Mouse (Mus musculus) erythroblast, adult 5-6 weeks (primary cell): ENCODE measurements around the gene Cys1. TPM values are rescaled to one million over a fixed set of nuclear protein-coding genes. Genes with fewer than 3 reads are reported as not detected.
"Not testable (repeated sequence)": the region's sequence is repeated elsewhere in the genome, so short reads cannot be mapped to it uniquely, and the experiment has no call there.

Source experiments
- ATAC-seq: replicated peaks from 2 replicates; pipeline ENCODE4 v1.8.0; 2016; ENCODE audit warnings: moderate number of reproducible peaks, mild to moderate bottlenecking, moderate TSS enrichment, inconsistent platforms; ENCODE audit not compliant: poor library complexity, low FRiP score, severe bottlenecking
- total RNA-seq, 2 experiments: library from RNA; stranded (forward) in 1 of 2; stranded (reverse) in 1 of 2; fragments of 150-400 nt in 1 of 2; fragments of 200-764, 138-1000 nt in 1 of 2; gene quantifications; 2 replicates each; pipeline versions ENCODE4 v1.2.3 to v1.2.4; 2015 to 2017; ENCODE audit warnings: low replicate concordance in 2 of 2

Gene Cys1
- total RNA-seq (2015; ENCODE audit: low replicate concordance) (not detected in 2 replicates), total RNA-seq (2017; ENCODE audit: low replicate concordance) (not detected in 2 replicates)

DNA sequence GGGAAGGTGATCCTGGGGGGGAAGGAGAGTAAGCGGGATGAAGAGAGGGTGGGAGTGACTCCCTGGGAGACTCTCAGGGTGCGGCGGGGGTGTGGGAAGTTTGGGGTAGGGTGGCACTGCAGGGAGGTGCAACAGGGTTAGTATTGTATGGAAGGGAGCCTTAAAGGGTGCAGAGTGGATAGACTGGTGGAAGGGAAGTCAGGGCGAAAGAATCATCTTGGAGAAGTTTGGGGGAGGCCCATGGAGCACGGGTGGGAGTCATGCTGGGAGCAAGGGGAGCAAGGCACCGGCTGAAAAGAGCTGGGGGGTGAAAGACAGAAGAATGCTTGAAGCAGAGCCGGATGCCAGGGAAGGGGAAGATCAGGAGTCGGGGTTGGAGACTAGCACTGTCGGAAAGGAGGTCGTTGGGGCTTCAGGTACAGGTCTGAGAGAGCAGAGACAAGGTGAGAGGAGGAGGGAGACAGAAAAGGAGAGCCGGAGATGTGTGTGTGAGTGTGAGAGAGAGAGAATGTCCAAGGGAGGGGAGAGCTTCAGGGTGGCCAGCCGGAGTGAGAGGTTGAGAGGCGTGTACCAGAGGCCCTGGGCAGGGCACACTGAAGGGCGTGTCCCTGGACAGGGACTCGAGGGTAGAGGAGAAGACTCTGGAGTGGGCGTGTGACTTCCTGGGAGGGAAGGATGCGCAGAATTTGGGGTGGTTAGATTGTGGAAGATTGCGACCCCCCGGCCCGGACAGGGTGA, at the start of gene Cys1:
Gene Cys1, minus strand, starts transcription at position 528 of the 738 bp plus-strand sequence.
- peak; percentile 80 for ATAC-seq

DNA sequence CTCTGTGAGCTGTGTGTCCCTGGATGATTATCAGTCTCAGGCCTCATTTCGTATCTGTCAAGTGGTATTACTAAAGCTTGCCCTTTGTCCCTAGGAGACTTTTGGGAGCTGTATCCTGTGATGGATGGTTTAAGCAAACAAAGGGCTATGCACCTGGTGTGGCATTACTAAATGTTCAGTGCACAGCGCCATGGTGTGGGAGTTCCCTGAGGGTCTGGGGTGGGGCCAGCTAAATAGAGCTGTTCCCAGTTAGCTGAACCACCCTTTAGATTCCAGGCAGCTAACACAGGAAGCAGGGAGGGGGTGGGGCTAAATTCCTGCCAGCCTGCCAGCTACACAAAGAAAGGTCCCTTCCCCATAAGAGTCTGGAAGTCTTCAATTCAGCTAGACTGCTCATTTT, 42.8 kb upstream of the Cys1 start:
- ATAC-seq: no peak

DNA sequence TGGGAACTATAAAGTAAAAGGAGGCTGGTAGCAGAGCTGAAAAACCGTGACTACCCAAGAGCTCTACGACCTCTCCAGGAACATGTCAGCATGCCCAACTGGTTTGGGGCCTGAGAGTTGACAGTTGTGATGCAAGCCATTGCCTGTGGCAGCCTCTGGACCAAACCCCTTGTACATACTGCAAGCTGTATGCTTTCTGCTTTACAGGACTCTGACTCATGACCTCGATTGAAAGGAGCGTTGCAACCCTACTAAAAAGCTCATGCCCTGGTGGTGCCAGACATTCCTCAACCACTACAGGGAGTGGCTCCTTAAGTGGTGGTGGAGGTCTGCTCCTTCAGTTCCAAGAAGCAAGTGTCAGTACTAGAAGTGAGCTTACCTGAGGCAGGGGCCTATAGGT, 42.2 kb upstream of the Cys1 start:
- ATAC-seq: no peak

DNA sequence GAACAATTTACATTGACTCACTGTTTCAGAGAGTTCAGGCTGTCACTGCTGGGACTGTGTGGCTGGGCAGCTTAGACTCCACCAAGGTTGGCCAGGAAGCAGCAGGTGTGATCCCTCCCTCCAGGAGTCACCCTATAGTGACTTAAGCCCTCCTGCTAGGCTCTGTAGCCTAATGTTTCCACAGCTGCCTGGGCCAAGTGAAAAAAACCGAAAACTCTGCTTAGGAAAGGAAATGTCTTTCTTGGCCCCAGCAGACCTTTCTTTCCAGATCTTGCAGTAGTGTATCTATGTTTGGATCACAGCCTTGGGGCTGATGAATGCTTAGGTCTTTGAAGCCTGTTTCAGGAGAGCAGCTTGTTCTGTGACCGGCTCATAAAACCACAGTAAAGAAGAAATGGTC, 41.8 kb upstream of the Cys1 start:
- ATAC-seq: no peak

DNA sequence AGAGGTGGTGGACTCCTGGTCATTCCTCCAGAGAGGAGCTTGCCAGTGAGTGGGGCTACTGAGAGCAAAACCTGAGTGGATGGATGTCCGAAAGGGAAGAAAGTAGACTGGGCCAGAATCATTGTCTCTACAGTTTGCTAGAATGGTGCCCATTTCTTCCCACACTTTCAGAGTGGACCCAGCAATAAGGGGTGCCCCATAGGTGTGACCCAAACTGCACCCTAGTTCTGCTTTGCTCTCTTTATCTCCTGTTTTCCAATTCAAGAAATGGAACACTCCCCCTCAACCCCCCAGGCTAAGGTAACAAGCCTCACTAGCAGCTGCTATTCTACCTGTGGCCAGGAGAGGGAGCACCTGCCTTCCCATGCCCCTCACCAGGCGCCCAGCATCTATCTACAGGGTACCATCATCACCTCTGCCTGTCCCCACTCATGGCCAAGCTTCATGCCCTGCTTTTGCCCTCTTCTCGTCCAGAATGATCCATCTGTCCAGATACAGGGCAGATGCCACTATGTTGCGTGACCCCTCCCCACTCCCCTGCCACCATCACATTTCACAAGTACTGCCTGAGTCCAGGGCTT, 35.2 kb upstream of the Cys1 start:
- ATAC-seq: peak; percentile 66

DNA sequence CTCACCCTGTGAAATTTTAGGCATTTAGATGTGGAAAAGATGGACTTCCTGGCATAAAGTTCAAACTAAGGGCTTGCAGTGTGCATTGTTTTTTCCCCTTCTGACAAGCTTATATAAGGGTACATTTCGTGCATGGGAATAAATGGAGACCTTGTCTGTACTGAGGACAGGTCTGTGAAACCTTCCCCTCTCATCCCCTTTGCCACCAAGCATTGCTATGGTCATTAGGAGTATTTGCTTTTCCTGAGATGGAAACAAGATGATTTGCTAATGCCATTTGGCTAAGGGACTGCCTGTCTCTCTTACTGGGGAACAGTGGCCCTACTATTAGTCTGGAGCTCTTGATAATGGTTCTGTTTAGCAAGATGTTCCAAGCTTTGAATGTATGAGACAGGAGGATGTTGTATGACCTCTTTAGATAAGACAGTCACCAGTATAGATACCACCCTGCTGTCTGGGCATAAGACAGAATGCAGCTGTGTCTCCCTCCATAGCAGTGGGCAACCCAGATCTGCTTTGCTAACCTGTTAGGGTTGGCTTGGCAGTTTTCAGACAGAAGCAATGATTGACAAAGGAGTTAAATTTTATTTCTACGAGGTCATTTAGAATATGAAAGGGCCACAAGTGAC, 33.8 kb upstream of the Cys1 start:
- ATAC-seq: peak; percentile 48

DNA sequence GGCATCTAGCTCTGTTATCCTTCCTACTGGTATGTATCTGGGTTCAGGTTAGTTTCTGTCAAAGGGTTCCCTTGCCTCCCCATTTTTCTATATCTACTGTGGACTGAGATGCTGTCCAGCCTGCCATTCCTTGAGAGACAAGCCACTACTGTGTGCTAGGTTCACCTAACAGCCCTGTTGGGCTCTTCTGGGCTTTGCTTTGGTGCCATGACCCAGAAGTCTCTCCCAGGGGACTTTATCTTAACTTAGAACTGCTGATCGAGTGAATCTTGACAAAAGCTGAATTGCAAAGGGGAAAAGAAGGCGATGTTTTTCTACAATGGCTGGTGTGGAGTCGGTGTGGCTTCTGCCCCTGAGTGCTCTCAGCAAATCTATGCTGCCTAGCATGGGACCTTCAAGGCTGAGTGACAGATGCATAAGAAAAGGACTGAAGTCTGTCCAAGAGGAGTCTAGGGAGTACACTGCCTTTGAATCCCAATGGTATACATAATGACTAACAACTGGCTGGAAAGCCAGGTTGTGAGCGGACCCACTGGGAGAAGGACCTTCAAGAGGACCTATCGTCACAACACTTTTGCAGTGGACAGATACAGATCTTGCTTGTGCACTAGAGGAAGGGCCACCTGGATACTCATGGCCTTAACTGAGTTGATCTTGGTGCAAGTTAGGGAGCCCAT, 33.1 kb upstream of the Cys1 start:
- ATAC-seq: no peak

DNA sequence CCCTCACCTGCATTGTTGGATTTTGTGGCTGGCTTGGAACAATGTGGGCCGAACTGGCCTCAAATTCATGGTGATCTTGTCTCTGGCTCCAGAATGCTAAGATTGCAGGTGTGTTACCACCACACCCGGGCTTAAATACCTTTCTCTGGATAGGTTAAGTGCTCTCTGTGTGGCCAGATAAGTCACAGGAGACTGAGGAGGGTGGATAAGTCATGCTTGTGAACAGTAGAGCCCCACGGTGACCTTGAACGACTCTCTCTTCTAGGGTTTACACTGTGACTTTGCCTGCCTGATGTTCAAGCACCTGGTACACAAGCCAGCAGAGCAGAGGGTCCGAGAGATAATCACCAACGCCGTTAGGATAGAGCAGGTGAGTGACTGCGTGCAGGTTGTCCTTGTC, 30.8 kb upstream of the Cys1 start:
- no peak for ATAC-seq

DNA sequence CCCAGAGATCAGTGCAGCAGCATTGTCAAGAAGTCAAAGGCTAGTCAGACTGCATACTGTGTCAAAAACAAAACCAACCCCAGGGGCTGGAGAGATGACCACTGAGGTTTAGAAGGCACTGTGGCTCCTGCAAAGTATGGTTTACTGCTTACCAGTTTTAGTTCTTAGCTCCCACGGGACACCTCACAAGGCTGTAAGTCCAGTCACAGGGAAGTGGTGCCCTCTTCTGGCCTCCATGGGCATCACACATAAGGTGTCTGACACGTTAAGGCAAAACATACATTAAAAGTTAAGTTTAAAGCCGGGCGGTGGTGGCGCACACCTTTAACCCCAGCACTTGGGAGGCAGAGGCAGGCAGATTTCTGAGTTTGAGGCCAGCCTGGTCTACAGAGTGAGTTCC, 29.1 kb upstream of the Cys1 start:
- ATAC-seq: peak; percentile 18; the same call in 1 of the 2 replicates

DNA sequence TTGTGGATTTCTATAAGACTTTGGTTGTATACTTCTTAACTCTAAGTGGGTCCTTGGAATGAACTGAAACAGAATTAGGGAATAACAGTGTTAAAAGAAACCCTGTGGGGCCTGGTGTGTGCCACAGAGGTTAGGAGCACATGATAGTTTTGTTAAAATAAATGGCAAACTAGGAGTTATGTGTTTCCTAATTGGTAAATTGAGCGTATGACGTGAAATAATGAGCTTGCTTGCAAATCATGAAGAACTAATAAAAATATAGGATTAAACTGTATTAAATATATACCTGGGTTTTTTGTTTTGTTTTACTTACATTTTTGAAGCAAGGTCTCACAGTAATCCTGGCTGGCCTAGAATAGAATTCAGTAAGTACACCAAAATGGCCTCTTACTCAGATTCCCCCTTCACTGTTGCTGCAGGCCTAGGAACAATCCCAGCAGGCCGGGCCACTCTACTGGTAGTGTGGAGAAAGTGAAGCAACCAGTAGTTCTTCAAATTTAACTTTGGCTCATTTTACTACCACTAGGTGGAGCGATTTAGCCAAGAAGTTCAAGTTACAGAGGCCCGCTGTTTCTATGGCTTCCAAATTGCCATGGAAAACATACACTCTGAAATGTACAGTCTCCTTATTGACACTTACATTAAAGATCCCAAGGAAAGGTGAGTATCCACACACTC, 28.4 kb upstream of the Cys1 start:
- peak; percentile 30 for ATAC-seq

DNA sequence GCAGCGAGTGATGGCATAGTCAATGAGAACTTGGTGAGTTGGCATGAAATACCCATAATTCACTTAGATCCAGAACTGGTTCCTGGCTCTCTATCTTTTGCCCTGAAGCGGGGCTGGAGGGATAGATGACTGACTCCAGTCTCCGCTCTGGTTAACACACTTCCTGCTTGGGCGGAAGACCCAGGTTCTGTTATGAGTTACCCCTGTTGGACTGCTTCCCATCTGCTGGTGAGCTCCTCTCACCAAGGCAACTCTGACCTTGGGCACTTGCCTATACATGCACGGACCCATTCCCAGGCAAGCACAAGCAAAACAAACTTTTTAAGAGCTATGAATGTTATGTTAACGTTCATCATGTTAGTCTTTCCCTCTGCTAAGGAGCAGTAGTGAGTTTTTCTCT, 27.8 kb upstream of the Cys1 start:
- ATAC-seq: no peak

DNA sequence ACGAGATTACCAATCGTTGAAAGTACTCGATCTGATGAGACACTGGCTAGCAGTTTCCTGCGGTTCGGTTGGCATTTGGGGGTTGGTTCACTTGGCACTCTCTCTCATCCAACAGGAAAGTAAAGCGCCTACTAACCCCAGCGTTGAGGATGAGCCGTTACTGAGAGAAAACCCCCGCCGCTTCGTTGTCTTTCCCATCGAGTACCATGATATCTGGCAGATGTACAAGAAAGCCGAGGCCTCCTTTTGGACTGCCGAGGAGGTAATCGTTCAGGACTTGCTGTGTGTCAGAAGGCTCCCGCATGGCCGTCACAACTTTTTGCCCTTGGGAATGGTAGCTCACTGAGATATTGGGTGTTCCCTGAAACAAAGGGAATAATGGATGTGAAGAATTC, 27.2 kb upstream of the Cys1 start:
- ATAC-seq: no peak

DNA sequence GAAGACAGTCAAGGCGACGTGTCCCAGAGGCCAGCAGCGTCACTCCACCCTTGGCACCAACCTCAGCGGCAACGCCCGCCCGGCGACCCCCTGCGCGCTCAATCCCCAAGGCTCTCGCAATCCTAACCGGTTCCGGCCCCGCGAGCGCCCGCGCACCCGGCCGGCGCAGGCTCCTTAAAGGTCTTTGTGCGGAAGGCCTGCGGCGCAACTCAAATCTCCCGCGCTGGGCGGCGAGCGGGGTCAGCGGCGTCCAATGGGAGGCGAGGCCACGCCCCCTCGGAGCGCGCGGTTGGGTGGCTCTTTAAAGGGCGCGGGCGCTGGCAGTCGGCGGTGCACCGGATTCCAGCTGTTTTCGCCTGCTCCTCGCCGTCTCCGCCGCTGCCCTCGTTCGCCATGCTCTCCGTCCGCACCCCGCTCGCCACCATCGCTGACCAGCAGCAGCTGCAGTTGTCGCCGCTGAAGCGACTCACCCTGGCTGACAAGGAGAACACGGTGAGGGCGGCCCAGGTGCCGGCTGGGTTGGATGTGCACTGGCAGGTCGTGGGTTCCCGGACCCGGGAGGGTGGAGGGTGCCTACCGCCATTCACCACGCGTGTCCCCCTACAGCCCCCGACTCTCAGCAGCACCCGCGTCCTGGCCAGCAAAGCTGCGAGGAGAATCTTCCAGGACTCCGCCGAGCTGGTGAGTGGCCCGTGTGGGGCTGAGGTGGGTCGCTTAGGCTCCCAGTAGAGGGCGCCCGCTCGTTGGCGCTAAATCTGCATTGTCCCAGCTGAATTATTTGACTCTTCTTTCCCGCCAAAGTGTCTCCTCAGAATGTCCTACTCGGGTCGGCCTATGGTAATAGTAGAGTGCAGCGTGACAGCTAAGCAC, 26.6 kb upstream of the Cys1 start, which contains the start of gene Rrm2:
Gene Rrm2, plus strand, starts transcription at position 288 of the 870 bp plus-strand sequence.
- ATAC-seq: peak; percentile 54

DNA sequence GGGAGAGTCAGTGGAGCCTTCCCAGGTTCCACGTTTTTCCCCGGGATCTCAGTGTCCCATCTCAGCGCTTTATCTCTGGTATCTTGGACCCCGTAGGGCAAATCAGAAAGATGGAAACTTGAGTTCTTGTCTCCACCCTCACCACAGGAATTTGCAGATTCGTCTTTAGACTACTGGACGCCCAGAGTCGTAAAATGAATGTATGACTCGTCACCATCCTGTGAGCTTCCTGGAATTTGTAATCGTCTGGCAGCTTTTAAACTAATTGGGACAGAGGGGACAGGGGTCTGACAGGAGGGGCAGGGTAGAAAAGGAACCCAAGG, 25.8 kb upstream of the Cys1 start:
- ATAC-seq: no peak

DNA sequence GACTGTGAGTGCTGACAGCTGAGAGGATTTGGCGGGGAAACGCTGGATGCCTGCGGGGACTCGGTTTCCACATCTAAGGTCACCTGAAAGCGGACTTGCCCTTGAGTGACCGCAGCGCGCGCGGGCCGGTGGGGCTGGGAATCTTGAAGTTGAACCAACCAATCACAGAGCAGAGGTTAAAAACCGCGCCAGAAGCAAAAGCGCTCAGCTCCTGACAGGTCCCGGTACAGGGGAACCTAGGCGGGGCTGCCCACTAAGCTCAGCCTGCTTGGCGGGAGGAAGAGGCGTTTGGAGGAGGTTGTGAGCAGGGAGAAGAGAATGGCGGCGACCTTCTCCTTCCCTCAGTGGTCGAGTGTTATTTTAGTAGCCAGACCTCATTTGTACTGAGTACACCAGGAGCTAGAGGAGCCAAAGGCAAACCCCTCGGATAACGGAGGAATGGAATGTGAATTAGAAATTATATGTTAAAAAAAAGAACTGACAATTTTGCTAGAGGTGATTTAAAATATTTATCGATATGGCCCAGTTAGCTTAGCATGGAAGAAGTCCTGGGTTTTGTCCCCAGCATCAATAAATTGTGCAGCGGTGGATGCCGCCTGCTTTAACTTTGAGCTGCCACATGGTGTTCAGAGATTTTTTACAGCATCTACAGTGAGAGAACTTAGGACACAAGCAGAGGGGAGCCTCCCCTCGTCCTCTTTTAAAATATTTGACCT, 25.3 kb upstream of the Cys1 start:
- ATAC-seq: peak; percentile 60

DNA sequence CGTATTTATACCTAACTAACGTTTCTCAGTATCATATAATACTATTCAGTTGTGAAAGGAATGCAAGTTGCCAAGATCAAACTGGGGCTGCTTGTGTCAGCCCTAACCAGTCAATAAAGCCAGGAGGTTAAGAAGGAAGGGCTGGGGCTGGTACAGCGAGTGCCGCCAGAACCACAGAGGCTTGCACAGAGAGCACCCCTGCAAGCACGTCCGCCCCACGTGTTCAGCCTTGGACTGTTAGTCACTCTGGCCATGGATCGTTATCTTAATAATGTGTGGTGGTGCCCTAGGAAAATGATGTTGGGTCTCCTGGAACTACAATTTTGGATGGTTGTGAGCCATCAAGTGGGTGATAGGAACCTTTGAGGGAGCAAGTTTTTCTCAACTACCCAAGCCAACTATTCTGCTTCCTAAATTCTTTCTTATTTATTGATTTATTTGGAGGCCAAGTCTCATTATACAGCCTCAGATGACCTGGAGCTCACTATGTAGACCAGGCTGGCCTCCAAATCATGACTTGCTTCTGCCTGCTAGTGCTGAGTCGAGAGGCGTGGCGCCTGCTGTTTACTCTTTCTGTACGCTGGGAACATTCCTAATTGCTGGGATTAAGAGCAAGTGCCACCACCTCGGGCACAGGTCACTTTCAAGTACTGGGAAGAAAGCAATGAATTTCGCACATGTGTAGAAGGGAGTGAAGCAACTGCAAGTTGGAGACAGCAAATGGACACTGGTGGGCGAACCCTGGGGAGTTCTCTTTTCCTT, 24.1 kb upstream of the Cys1 start:
- peak; percentile 46 for ATAC-seq

DNA sequence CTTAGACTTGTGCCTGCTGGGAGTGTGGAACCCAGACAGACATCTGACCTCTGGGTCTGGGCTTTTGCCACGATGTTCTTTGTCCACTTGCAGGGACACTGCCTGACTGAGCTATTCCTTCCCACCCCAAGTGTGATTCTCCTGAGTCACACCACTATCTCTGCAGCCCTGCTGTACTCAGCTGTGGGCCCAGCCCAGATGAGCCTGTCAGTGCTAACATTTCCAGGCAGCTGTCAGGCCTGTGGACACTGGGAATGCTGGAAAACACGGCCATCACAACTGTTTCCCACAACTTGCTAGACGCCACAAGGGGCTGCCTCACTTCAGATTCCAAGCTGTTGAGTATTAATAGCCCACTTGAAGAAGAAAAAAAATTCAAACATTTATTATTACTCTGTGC, 21.4 kb upstream of the Cys1 start:
- peak; percentile 62 for ATAC-seq

DNA sequence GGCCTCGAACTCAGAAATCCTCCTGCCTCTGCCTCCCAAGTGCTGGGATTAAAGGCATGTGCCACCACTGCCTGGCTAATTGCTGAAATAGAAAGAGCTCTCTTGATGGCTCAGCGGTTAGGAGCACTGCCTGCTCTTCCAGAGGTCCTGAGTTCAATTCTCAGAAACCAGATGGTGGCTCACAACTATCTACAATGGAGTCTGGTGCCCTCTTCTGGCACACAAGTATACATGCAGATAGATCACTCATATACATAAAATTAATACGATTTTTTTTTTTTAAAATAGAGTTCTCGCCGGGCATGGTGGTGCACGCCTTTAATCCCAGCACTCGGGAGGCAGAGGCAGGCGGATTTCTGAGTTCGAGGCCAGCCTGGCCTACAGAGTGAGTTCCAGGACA, 20.0 kb upstream of the Cys1 start:
- not testable (repeated sequence) for ATAC-seq
